Mouse (Mus musculus) left cerebral cortex, postnatal 4 days (tissue): Measurements from ENCODE around the gene Sipa1l2. TPM values are rescaled to one million over a fixed set of nuclear protein-coding genes. Genes with fewer than 3 reads are reported as not detected.
"Not testable (repeated sequence)": the region's sequence is repeated elsewhere in the genome, so short reads cannot be mapped to it uniquely, and the experiment has no call there.

Experiments used
- DNase-seq: peaks from one replicate; pipeline ENCODE4 v3.0.0-alpha.2; 2022
- intact Hi-C: fragments of 180-260 bp; cut with DNase I; formaldehyde crosslinking; loops from one replicate; pipeline ENCODE4 v1.15.1; 2025
- total RNA-seq, 2 experiments: library from RNA; stranded (reverse); gene quantifications; 2 replicates each; pipeline ENCODE4 v1.2.3; 2021

Gene Sipa1l2
- total RNA-seq, 2 experiments from 2014 or later, result 43.2 to 46.9 TPM

- no peak for DNase-seq
- intact Hi-C loops, result no loop called here
These were observed 26.6 kb downstream of the Sipa1l2 start for GRCm38 (mm10) chr8:125542893-125543613.

- DNase-seq, result no peak
- intact Hi-C loops, result no loop called here
These were observed 30.3 kb downstream of the Sipa1l2 start for GRCm38 (mm10) chr8:125539056-125540013.

GRCm38 (mm10) chr8:125538265-125538664, 31.3 kb downstream of the Sipa1l2 start:
- intact Hi-C loops, result no loop called here
- DNase-seq, result no peak

- no peak for DNase-seq
- intact Hi-C loops, result no loop called here
These were observed 35.9 kb downstream of the Sipa1l2 start for GRCm38 (mm10) chr8:125533709-125534108.

- intact Hi-C loops, result no loop called here
- peak; percentile 39 for DNase-seq
These were observed 36.7 kb downstream of the Sipa1l2 start for GRCm38 (mm10) chr8:125532953-125533352.

- intact Hi-C loops, result no loop called here
These were observed 37.4 kb downstream of the Sipa1l2 start for GRCm38 (mm10) chr8:125532177-125532576.

GRCm38 (mm10) chr8:125531640-125532039, 38.0 kb downstream of the Sipa1l2 start:
- DNase-seq, result no peak
- intact Hi-C loops, result no loop called here

More at GRCm38 (mm10) chr8:125532177-125532576, 37.4 kb downstream of the Sipa1l2 start:
- DNase-seq, result no peak

- intact Hi-C loops, result no loop called here
- no peak for DNase-seq
These were observed 38.5 kb downstream of the Sipa1l2 start for GRCm38 (mm10) chr8:125531088-125531438.

GRCm38 (mm10) chr8:125530187-125531087, 39.2 kb downstream of the Sipa1l2 start:
- intact Hi-C loops, result no loop called here
- no peak for DNase-seq

- intact Hi-C loops, result no loop called here
- DNase-seq, result no peak
These were observed 40.6 kb downstream of the Sipa1l2 start for GRCm38 (mm10) chr8:125529019-125529418.

- DNase-seq, result no peak
- intact Hi-C loops, result no loop called here
These were observed 41.7 kb downstream of the Sipa1l2 start for GRCm38 (mm10) chr8:125527941-125528340.

- intact Hi-C loops, result no loop called here
These were observed 42.6 kb downstream of the Sipa1l2 start for GRCm38 (mm10) chr8:125526999-125527398.

GRCm38 (mm10) chr8:125526582-125526981, 43.0 kb downstream of the Sipa1l2 start:
- DNase-seq, result no peak
- intact Hi-C loops, result no loop called here

More at GRCm38 (mm10) chr8:125526999-125527398, 42.6 kb downstream of the Sipa1l2 start:
- no peak for DNase-seq

- intact Hi-C loops, result no loop called here
- no peak for DNase-seq
These were observed 45.1 kb downstream of the Sipa1l2 start for GRCm38 (mm10) chr8:125524479-125524878.

- no peak for DNase-seq
- intact Hi-C loops, result no loop called here
These were observed 46.4 kb downstream of the Sipa1l2 start for GRCm38 (mm10) chr8:125523213-125523612.

- no peak for DNase-seq
These were observed 47.5 kb downstream of the Sipa1l2 start for GRCm38 (mm10) chr8:125522151-125522550.

GRCm38 (mm10) chr8:125521087-125521486, 48.5 kb downstream of the Sipa1l2 start:
- intact Hi-C loops, result no loop called here
- no peak for DNase-seq

More at GRCm38 (mm10) chr8:125522151-125522550, 47.5 kb downstream of the Sipa1l2 start:
- intact Hi-C loops, result no loop called here

GRCm38 (mm10) chr8:125520308-125520707, 49.3 kb downstream of the Sipa1l2 start:
- intact Hi-C loops, DNase-seq: not testable (repeated sequence)

GRCm38 (mm10) chr8:125518951-125519350, 50.7 kb downstream of the Sipa1l2 start:
- intact Hi-C loops, result no loop called here
- no peak for DNase-seq

GRCm38 (mm10) chr8:125518301-125518700, 51.3 kb downstream of the Sipa1l2 start:
- intact Hi-C loops, result no loop called here
- DNase-seq, result no peak
